Mouse (Mus musculus) spleen, adult 2 months (tissue): Measurements from ENCODE around the gene Lrrc30. TPM values are rescaled to one million over a fixed set of nuclear protein-coding genes. Genes with fewer than 3 reads are reported as not detected.

ENCODE experiments used
- DNase-seq, 2 experiments: peaks; one replicate each; pipeline versions ENCODE4 v3.0.0 to v3.0.0-alpha.2; 2012 to 2021; ENCODE audit warnings: low spot score in 2 of 2, low read depth in 1 of 2
- H3K27ac ChIP-seq: fragments of 200-500 bp; 2 replicates; pipeline ENCODE4 v1.5.1; 2012; ENCODE audit warnings: low read length, inconsistent platforms; ENCODE audit not compliant: insufficient read depth
- H3K27me3 ChIP-seq: fragments of 200-500 bp; 2 replicates; pipeline ENCODE4 v1.6.1; 2012; ENCODE audit warnings: mild to moderate bottlenecking, moderate library complexity, low read length, inconsistent platforms; ENCODE audit not compliant: control insufficient read depth, insufficient read depth
- H3K36me3 ChIP-seq: fragments of 200-500 bp; 2 replicates; pipeline ENCODE4 v1.6.1; 2012; ENCODE audit warnings: mild to moderate bottlenecking, low read length, inconsistent platforms; ENCODE audit not compliant: control insufficient read depth, insufficient read depth
- H3K4me1 ChIP-seq: fragments of 200-500 bp; 2 replicates; pipeline ENCODE4 v1.6.1; 2011; ENCODE audit warnings: inconsistent platforms; ENCODE audit not compliant: control insufficient read depth, insufficient read depth, insufficient read length
- H3K4me3 ChIP-seq: fragments of 200-500 bp; 2 replicates; pipeline ENCODE4 v1.5.1; 2011; ENCODE audit warnings: mild to moderate bottlenecking, inconsistent platforms; ENCODE audit not compliant: insufficient read depth, insufficient read length; ENCODE audit errors: extremely low read depth
- CTCF ChIP-seq: fragments of 200-500 bp; IDR thresholded peaks from 2 replicates; pipeline ENCODE4 v1.5.1; 2011; ENCODE audit warnings: mild to moderate bottlenecking, inconsistent platforms; ENCODE audit not compliant: insufficient read depth, insufficient read length, insufficient replicate concordance; ENCODE audit errors: extremely low read depth
- POLR2A ChIP-seq: fragments of 200-500 bp; IDR thresholded peaks from 2 replicates; pipeline ENCODE4 v1.6.1; 2011; ENCODE audit warnings: low read depth, low read length, inconsistent platforms
- WGBS: fragments of 180-500 bp; shearing (Covaris S2); methylation state at CpG from one replicate; pipeline ENCODE4 v1.1.7; 2018; 5-methylcytosine and 5-hydroxymethylcytosine counted together
- polyA plus RNA-seq: library from polyadenylated mRNA; depleted of rRNA; stranded (reverse); fragments of >200 nt; gene quantifications from 2 replicates; pipeline ENCODE4 v1.2.3, GENCODE M21; 2012; rRNA removed

Lrrc30 gene
- polyA plus RNA-seq, 1 experiment: not detected

GRCm38 (mm10) chr17:67584937-67585579, 47.5 kb downstream of the Lrrc30 start:
- DNase-seq: peak in 1 of 2 experiments; percentile 19
- H3K36me3 ChIP-seq: no peaks in the 10 kb centered on the region
- H3K27ac ChIP-seq: no peak overlapping the region
- no peak overlapping the region for H3K4me3 ChIP-seq
- TF ChIP-seq POLR2A (no peak), CTCF (peak; percentile 6; the same call in 1 of the 2 replicates)
- H3K27me3 ChIP-seq: no peaks in the 10 kb centered on the region
- no peaks in the 10 kb centered on the region for H3K4me1 ChIP-seq
- WGBS: 19% methylated on average over 6 of the region's 6 CpGs

GRCm38 (mm10) chr17:67584533-67584932, 48.0 kb downstream of the Lrrc30 start:
- no peaks in the 10 kb centered on the region for H3K36me3 ChIP-seq
- no peak for DNase-seq
- H3K27me3 ChIP-seq: no peaks in the 10 kb centered on the region
- TF ChIP-seq POLR2A (no peak), CTCF (no peak)
- H3K4me1 ChIP-seq: no peaks in the 10 kb centered on the region
- no peak overlapping the region for H3K27ac ChIP-seq
- H3K4me3 ChIP-seq: no peak overlapping the region
- WGBS: 77% methylated on average over 7 of the region's 7 CpGs

- TF ChIP-seq POLR2A: no peak
- TF ChIP-seq CTCF: no peak
- no peak for DNase-seq
- H3K4me3 ChIP-seq: no peak overlapping the region
- no peaks in the 10 kb centered on the region for H3K4me1 ChIP-seq
- H3K27me3 ChIP-seq: no peaks in the 10 kb centered on the region
- H3K36me3 ChIP-seq: no peaks in the 10 kb centered on the region
- no peak overlapping the region for H3K27ac ChIP-seq
- 22% methylated on average over 7 of the region's 7 CpGs for WGBS
These were observed 49.1 kb downstream of the Lrrc30 start for GRCm38 (mm10) chr17:67583422-67583821.

- WGBS: 75% methylated on average over 4 of the region's 4 CpGs
- H3K4me1 ChIP-seq: no peaks in the 10 kb centered on the region
- H3K27ac ChIP-seq: no peak overlapping the region
- H3K36me3 ChIP-seq: no peaks in the 10 kb centered on the region
- TF ChIP-seq CTCF (no peak), POLR2A (no peak)
- no peaks in the 10 kb centered on the region for H3K27me3 ChIP-seq
- no peak overlapping the region for H3K4me3 ChIP-seq
- no peak for DNase-seq
These were observed 49.7 kb downstream of the Lrrc30 start for GRCm38 (mm10) chr17:67582681-67583356.

DNA sequence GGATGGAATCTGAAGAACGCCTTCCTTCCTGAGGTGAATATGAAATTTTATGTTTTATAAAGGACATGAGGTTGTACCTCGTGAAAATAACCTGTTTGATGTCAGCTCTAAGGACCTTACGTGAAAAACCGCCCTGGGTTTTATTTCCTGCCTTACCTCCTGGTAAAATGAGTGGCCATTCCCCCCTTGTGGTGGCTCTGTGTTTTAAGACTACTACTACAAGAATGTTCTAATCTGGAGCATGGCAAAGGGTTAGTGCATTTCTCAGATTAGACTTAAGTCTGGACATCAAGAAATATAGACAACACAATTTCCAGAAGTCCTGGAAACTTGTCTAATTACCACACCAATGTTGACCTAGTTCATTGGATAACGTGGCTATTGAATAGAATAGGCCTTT, 50.7 kb downstream of the Lrrc30 start:
- Histone ChIP-seq H3K36me3 (no peaks in the 10 kb centered on the region), H3K27ac (no peak overlapping the region), H3K4me3 (no peak overlapping the region), H3K27me3 (no peaks in the 10 kb centered on the region), H3K4me1 (no peaks in the 10 kb centered on the region)
- no peak for DNase-seq
- TF ChIP-seq POLR2A: no peak
- no peak for TF ChIP-seq CTCF
- 78% methylated on average over 5 of the region's 5 CpGs for WGBS

Other genes with a start within 250 kb of the Lrrc30 start
- 0.12 and 0.66 TPM in 2 replicates for gene Lama1, start 64.5 kb upstream of the Lrrc30 start, polyA plus RNA-seq